Mouse (Mus musculus): ENCODE results near the gene Rpl38.

DNA sequence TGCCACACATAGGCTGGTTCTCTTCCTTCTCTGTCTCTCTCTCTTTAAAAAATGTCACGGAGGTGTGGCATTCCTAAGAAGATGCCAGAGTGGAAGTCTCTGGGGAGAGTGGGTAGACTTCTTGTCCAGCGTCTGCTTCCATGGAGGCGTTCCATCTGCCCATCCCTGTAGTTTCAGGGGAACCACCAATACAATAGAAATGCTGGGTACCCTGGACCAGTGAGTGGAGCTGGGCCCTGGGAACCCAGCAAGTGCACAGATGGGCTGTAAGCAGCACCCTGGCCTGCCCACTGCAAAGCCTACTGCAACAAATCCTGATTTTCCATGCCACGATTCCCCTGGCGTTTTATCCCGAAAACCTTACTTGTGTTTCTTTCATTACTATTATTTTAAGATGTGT lies 46.2 kb downstream of the Rpl38 start:
- TF ChIP-seq GATA1 (IDR thresholded peaks at IDR 0.05; ENCODE audit: borderline replicate concordance, low read length) (no peak), FLI1 (IDR thresholded peaks at IDR 0.05; ENCODE audit: low read length) (no peak)

Measured in megakaryocyte, embryonic 14.5 days (primary cell).